Mouse (Mus musculus) myocyte (in vitro differentiated cells): ENCODE data around the gene Gzmd.

ENCODE experiments used
- CEBPB ChIP-seq: IDR thresholded peaks from 2 replicates; pipeline ENCODE4 v1.6.1; 2011; ENCODE audit warnings: mild to moderate bottlenecking, moderate library complexity; ENCODE audit not compliant: poor library complexity, insufficient read depth, severe bottlenecking
- E2F4 ChIP-seq: IDR thresholded peaks from one replicate; pipeline ENCODE4 v1.6.1; 2011; ENCODE audit warnings: mild to moderate bottlenecking, control low read depth, moderate library complexity; ENCODE audit not compliant: insufficient read depth
- MAX ChIP-seq: IDR thresholded peaks from one replicate; pipeline ENCODE4 v1.6.1; 2011; ENCODE audit warnings: low read depth, mild to moderate bottlenecking, control low read depth
- MYOD1 ChIP-seq, 3 experiments: IDR thresholded peaks; one replicate each; pipeline ENCODE4 v1.6.1; 2011; ENCODE audit warnings: control low read depth in 2 of 3, low read depth in 2 of 3, mild to moderate bottlenecking in 2 of 3, moderate library complexity in 1 of 3; ENCODE audit not compliant: insufficient read length in 2 of 3, control insufficient read depth in 1 of 3
- MYOG ChIP-seq, 3 experiments: IDR thresholded peaks; one replicate each; pipeline ENCODE4 v1.6.1; 2011; ENCODE audit warnings: control low read depth in 2 of 3, low read depth in 2 of 3, mild to moderate bottlenecking in 2 of 3; ENCODE audit not compliant: insufficient read length in 2 of 3, control insufficient read depth in 1 of 3, insufficient read depth in 1 of 3
- POLR2A ChIP-seq: IDR thresholded peaks from one replicate; pipeline ENCODE4 v1.6.1; 2011; ENCODE audit warnings: low read depth, mild to moderate bottlenecking, control low read depth, moderate library complexity; ENCODE audit not compliant: insufficient read length
- POLR2AphosphoS2 ChIP-seq: IDR thresholded peaks from one replicate; pipeline ENCODE4 v1.6.1; 2011; ENCODE audit warnings: low read depth, control low read depth; ENCODE audit not compliant: insufficient read length
- TCF12 ChIP-seq: IDR thresholded peaks from one replicate; pipeline ENCODE4 v1.6.1; 2011; ENCODE audit warnings: mild to moderate bottlenecking, control low read depth; ENCODE audit not compliant: poor library complexity, insufficient read depth, severe bottlenecking
- TCF3 ChIP-seq: IDR thresholded peaks from one replicate; pipeline ENCODE4 v1.6.1; 2011; ENCODE audit warnings: low read depth, control low read depth; ENCODE audit not compliant: insufficient read length
- USF1 ChIP-seq: IDR thresholded peaks from one replicate; pipeline ENCODE4 v1.6.1; 2011; ENCODE audit warnings: low read depth, mild to moderate bottlenecking, control low read depth, moderate library complexity

DNA sequence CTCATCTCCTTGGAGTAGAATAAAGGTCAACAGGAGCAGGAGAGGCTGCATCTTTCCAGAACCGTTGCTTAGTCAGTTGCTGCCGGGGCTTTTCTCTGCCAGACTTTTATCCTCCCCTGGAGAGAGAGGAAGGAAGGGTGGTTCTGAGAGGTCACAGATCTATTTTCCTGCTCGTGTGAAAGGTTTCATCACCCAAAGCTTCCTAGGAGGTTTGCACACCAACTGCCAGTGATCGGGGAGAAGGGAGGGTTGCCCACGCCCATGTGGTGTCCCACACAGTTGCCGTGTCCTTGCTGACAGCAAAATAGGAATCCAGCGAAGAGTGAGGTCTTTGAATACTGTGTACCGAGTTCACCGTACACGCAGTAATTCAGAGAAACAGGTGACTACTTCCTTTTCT lies 30.0 kb downstream of the Gzmd start, which contains the start of gene Ctsg:
- TF ChIP-seq USF1 (no peak), POLR2A (no peak), POLR2AphosphoS2 (no peak), E2F4 (no peak), MYOD1 (IDR thresholded peaks at IDR 0.05; ENCODE audit: control insufficient read depth in 1 of 3, insufficient read length in 2 of 3, low read depth in 2 of 3) (no peak), MAX (no peak), CEBPB (no peak), MYOG (IDR thresholded peaks at IDR 0.05; ENCODE audit: control insufficient read depth in 1 of 3, insufficient read depth in 1 of 3, insufficient read length in 2 of 3, low read depth in 2 of 3) (no peak), TCF12 (no peak), TCF3 (no peak)
